Mouse (Mus musculus) ES-Bruce4 (cell line): Measurements from ENCODE around the gene Metap2. TPM values are rescaled to one million over a fixed set of nuclear protein-coding genes. Genes with fewer than 3 reads are reported as not detected.
"Not testable (repeated sequence)": the region's sequence is repeated elsewhere in the genome, so short reads cannot be mapped to it uniquely, and the experiment has no call there.

Source experiments
- H3K27ac ChIP-seq: 2 replicates; pipeline ENCODE4 v1.5.1; 2012; ENCODE audit warnings: low read length, inconsistent platforms; ENCODE audit not compliant: insufficient read depth
- H3K27me3 ChIP-seq: 2 replicates; pipeline ENCODE4 v1.6.1; 2012; ENCODE audit warnings: mild to moderate bottlenecking, low read length, inconsistent platforms; ENCODE audit not compliant: control insufficient read depth, poor library complexity, insufficient read depth, severe bottlenecking
- H3K36me3 ChIP-seq: 2 replicates; pipeline ENCODE4 v1.6.1; 2012; ENCODE audit warnings: inconsistent platforms, mild to moderate bottlenecking, low read length, moderate library complexity; ENCODE audit not compliant: control insufficient read depth, poor library complexity, insufficient read depth, severe bottlenecking
- H3K4me1 ChIP-seq: one replicate; pipeline ENCODE4 v1.8.1; 2011; ENCODE audit warnings: low read length; ENCODE audit not compliant: control insufficient read depth, insufficient read depth
- H3K4me3 ChIP-seq: 2 replicates; pipeline ENCODE4 v1.5.1; 2011; ENCODE audit warnings: low read depth, mild to moderate bottlenecking, low read length
- H3K9ac ChIP-seq: 2 replicates; pipeline ENCODE4 v1.6.1; 2012; ENCODE audit warnings: low read depth, mild to moderate bottlenecking, inconsistent platforms; ENCODE audit not compliant: poor library complexity, severe bottlenecking
- H3K9me3 ChIP-seq: replicated peaks from 2 replicates; pipeline ENCODE4 v1.6.1; 2012; ENCODE audit warnings: mild to moderate bottlenecking, low read length, inconsistent platforms; ENCODE audit not compliant: control insufficient read depth, poor library complexity, insufficient read depth, severe bottlenecking
- CTCF ChIP-seq: IDR thresholded peaks from one replicate; pipeline ENCODE4 v1.8.1; 2011; ENCODE audit warnings: low read depth, low read length
- EP300 ChIP-seq: IDR thresholded peaks from 2 replicates; pipeline ENCODE4 v1.6.1; 2011; ENCODE audit warnings: low read depth, low read length; ENCODE audit not compliant: insufficient read depth
- POLR2A ChIP-seq: IDR thresholded peaks from one replicate; pipeline ENCODE4 v1.8.1; 2011; ENCODE audit warnings: low read length; ENCODE audit not compliant: insufficient read depth
- polyA plus RNA-seq: library from polyadenylated mRNA; stranded (reverse); fragments of >200 nt; gene quantifications from 2 replicates; pipeline ENCODE4 v1.2.4, GENCODE M21; 2011; ENCODE audit warnings: low read depth; ENCODE audit not compliant: missing spikeins, insufficient read depth, insufficient read length

Gene Metap2
- polyA plus RNA-seq, 1 experiment: 328 TPM

DNA sequence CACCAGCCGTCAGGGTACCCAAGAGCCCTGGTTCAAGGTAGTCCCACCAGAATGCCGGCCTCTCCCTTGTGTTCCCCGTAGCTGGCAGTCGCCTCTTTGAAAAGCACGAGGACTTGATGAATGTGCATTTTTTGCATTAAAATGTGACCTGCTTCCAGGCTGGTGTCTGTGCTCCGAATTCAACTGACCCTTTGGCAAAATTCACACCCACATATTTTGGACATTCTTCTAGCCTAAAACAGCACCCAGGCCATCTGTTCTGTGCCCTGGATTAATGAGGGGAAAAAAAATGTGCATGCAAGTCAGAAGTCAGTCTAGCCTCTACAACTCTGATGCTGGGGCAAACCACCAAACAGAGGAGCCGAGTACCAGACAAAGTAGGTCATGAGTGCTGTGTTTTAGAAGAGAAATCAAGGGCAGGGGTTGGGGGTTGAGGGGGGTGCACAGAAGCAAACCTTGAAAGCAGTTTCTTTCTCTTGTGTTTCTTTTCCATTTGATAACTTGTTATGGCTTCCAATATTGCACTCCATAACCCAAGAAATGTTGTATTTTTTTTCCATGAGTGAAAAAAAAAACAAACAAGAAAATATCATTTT is 86.2 kb downstream of the Metap2 start:
- TF ChIP-seq EP300 (no peak), POLR2A (no peak), CTCF (no peak)
- Histone ChIP-seq H3K4me3 (no peak overlapping the region), H3K27me3 (no peaks in the 10 kb centered on the region), H3K4me1 (peaks cover 2% of the 10 kb centered on the region), H3K36me3 (no peaks in the 10 kb centered on the region), H3K9me3 (no peaks in the 10 kb centered on the region), H3K9ac (no peak overlapping the region), H3K27ac (no peak overlapping the region)

DNA sequence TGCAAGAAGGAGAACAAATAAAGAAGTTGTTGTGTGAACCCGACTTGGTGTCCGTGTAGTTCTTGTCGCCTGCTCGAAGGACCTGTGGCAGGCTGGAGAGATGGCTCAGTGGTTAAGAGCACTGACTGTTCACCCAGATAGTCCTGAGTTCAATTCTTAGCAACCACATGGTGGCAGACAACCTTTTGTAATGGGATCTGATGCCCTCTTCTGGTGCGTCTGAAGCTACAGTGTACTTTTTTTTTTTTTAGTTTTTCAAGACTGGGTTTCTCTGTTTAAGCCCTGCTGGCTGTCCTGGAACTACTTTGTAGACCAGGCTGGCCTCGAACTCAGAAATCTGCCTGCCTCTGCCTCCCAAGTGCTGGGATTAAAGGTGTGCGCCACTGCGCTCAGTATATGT is 87.5 kb downstream of the Metap2 start:
- not testable (repeated sequence) for H3K9ac ChIP-seq, H3K9me3 ChIP-seq, H3K4me3 ChIP-seq, H3K36me3 ChIP-seq, H3K27me3 ChIP-seq, H3K27ac ChIP-seq, H3K4me1 ChIP-seq
- peak; percentile 4 for TF ChIP-seq CTCF

Other genes with a start within 250 kb of the Metap2 start
- 16.7 and 19.2 TPM in 2 replicates for gene Usp44, start 65.5 kb downstream of the Metap2 start, polyA plus RNA-seq
- 15.4 and 17.3 TPM in 2 replicates for gene Vezt, start 138.7 kb upstream of the Metap2 start, polyA plus RNA-seq
- 5.3 and 5.8 TPM in 2 replicates for gene Fgd6, start 138.9 kb upstream of the Metap2 start, polyA plus RNA-seq